Mouse (Mus musculus) cerebellum, postnatal 25 days (tissue): Measurements from ENCODE around the gene Aen.

Source experiments
- DNase-seq, 2 experiments: peaks; one replicate each; pipeline ENCODE4 v3.0.0; 2021; ENCODE audit warnings: mixed read lengths in 2 of 2

Aen gene

GRCm38 (mm10) chr7:78942544-78942943 is 46.9 kb downstream of the Aen start:
- no peak for DNase-seq

- DNase-seq, result no peak
Measured at GRCm38 (mm10) chr7:78953886-78954572, 58.4 kb downstream of the Aen start.

GRCm38 (mm10) chr7:78954619-78955018 is 59.0 kb downstream of the Aen start:
- no peak for DNase-seq

GRCm38 (mm10) chr7:78955086-78955485 is 59.4 kb downstream of the Aen start:
- peak in 1 of 2 experiments; percentile 9 for DNase-seq

- peak; percentile 21 to 34 for DNase-seq
Measured at GRCm38 (mm10) chr7:78958499-78959073, 62.9 kb downstream of the Aen start.
